Mouse (Mus musculus) embryonic fibroblast, embryonic 13.5 days (primary cell): ENCODE measurements at regions not wholly inside any gene's neighbourhood (a gene's known extent, or its start where the extent isn't known, plus 50 kb on each side); places are given as distances from the start of the nearest gene placed in this dataset.

Source experiments
- CTCF ChIP-seq: IDR thresholded peaks from 2 replicates; pipeline ENCODE4 v1.5.1; 2011; ENCODE audit warnings: mild to moderate bottlenecking, control low read depth, low read length, moderate library complexity, borderline replicate concordance; ENCODE audit not compliant: insufficient read depth
- POLR2A ChIP-seq: IDR thresholded peaks from 2 replicates; pipeline ENCODE4 v1.6.1; 2011; ENCODE audit warnings: low read depth, mild to moderate bottlenecking, control low read depth, low read length, moderate library complexity

DNA sequence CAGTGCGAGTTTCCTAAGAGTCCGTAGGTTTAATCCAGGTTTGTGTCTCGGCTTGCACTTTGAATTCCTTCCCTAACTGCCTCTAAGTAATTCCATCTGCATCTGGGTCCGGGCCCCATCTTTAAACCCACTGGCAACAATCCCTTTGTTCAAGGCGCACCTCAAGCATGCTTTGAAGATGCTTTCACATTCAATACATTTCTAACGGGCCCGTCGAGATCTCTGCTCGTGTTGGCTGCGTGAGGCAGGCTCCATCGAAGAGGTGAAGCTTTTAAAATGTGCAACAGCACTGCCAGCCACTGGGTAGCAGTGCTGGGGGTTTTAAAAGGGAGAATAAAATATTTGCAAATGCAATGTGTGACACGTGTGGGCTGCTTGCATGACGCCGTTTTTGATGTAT, 163.4 kb upstream of the Irx5 start:
- TF ChIP-seq CTCF (no peak), POLR2A (no peak)
